Mouse (Mus musculus): Measurements from ENCODE around the gene Atp5b.
A peak's percentile ranks its signal among the peaks of the same experiment; 100 is the strongest.
"Not testable (repeated sequence)": the region's sequence is repeated elsewhere in the genome, so short reads cannot be mapped to it uniquely, and the experiment has no call there.

Atp5b gene

GRCm38 (mm10) chr10:128082880-128083421, at the start of gene Atp5b:
Atp5b (plus strand) TSS chr10:128083273.
- peak; percentile 96 for DNase-seq

GRCm38 (mm10) chr10:128036746-128037425, 46.2 kb upstream of the Atp5b start:
- no peak for DNase-seq

GRCm38 (mm10) chr10:128037921-128038320, 45.2 kb upstream of the Atp5b start:
- DNase-seq = no peak

- DNase-seq = no peak
Measured at GRCm38 (mm10) chr10:128039167-128039566, 43.9 kb upstream of the Atp5b start.

- DNase-seq = no peak
Measured at GRCm38 (mm10) chr10:128039858-128040257, 43.2 kb upstream of the Atp5b start.

- DNase-seq = no peak
Measured at GRCm38 (mm10) chr10:128040293-128040692, 42.8 kb upstream of the Atp5b start.

- DNase-seq = no peak
Measured at GRCm38 (mm10) chr10:128041636-128042035, 41.4 kb upstream of the Atp5b start.

GRCm38 (mm10) chr10:128042466-128042865, 40.6 kb upstream of the Atp5b start:
- no peak for DNase-seq

GRCm38 (mm10) chr10:128043041-128043835, 39.8 kb upstream of the Atp5b start:
- no peak for DNase-seq

GRCm38 (mm10) chr10:128048157-128048556, 34.9 kb upstream of the Atp5b start:
- no peak for DNase-seq

GRCm38 (mm10) chr10:128049741-128050140, 33.3 kb upstream of the Atp5b start:
- DNase-seq = no peak

- DNase-seq = no peak
Measured at GRCm38 (mm10) chr10:128050355-128050754, 32.7 kb upstream of the Atp5b start.

- DNase-seq = no peak
Measured at GRCm38 (mm10) chr10:128051589-128051988, 31.5 kb upstream of the Atp5b start.

GRCm38 (mm10) chr10:128052136-128052535, 30.9 kb upstream of the Atp5b start:
- DNase-seq = not testable (repeated sequence)

- no peak for DNase-seq
Measured at GRCm38 (mm10) chr10:128053001-128053400, 30.1 kb upstream of the Atp5b start.

GRCm38 (mm10) chr10:128058184-128058583, 24.9 kb upstream of the Atp5b start:
- no peak for DNase-seq

- DNase-seq = peak; percentile 97
Measured at GRCm38 (mm10) chr10:128058601-128059151, 24.4 kb upstream of the Atp5b start, which contains the start of gene Ptges3. Ptges3 (plus strand) TSS chr10:128058954.

- DNase-seq = peak; percentile 51
Measured at GRCm38 (mm10) chr10:128059207-128059981, 23.7 kb upstream of the Atp5b start.

GRCm38 (mm10) chr10:128061109-128061508, 22.0 kb upstream of the Atp5b start:
- DNase-seq = no peak

GRCm38 (mm10) chr10:128062221-128062989, 20.7 kb upstream of the Atp5b start:
- no peak for DNase-seq

GRCm38 (mm10) chr10:128066072-128066471, 17.0 kb upstream of the Atp5b start:
- no peak for DNase-seq

GRCm38 (mm10) chr10:128069201-128069600, 13.9 kb upstream of the Atp5b start:
- DNase-seq = no peak

Data from right cerebral cortex, postnatal 25 days (tissue).